Mouse (Mus musculus): ENCODE results near the gene Hemk1.

Gene Hemk1

GRCm38 (mm10) chr9:107338172-107338883 is at the start of gene Hemk1:
TSS of gene Hemk1 (minus strand) at chr9:107338350.
- peak; percentile 90 for DNase-seq (ENCODE audit: low spot score)

- no peak for DNase-seq (ENCODE audit: low spot score)
Observed at GRCm38 (mm10) chr9:107387708-107388107, 49.6 kb upstream of the Hemk1 start.

GRCm38 (mm10) chr9:107386722-107387121 is 48.6 kb upstream of the Hemk1 start:
- DNase-seq (ENCODE audit: low spot score), result no peak

- no peak for DNase-seq (ENCODE audit: low spot score)
Observed at GRCm38 (mm10) chr9:107384396-107384795, 46.2 kb upstream of the Hemk1 start.

GRCm38 (mm10) chr9:107381723-107382122 is 43.6 kb upstream of the Hemk1 start:
- DNase-seq (ENCODE audit: low spot score), result no peak

GRCm38 (mm10) chr9:107377961-107378512 is 39.9 kb upstream of the Hemk1 start:
- no peak for DNase-seq (ENCODE audit: low spot score)

GRCm38 (mm10) chr9:107375451-107375850 is 37.3 kb upstream of the Hemk1 start:
- no peak for DNase-seq (ENCODE audit: low spot score)

GRCm38 (mm10) chr9:107374623-107375022 is 36.5 kb upstream of the Hemk1 start:
- DNase-seq (ENCODE audit: low spot score), result peak; percentile 20

GRCm38 (mm10) chr9:107372441-107372840 is 34.3 kb upstream of the Hemk1 start:
- DNase-seq (ENCODE audit: low spot score), result no peak

GRCm38 (mm10) chr9:107370106-107370463 is 31.9 kb upstream of the Hemk1 start:
- DNase-seq (ENCODE audit: low spot score), result no peak

GRCm38 (mm10) chr9:107369270-107370105 is 31.3 kb upstream of the Hemk1 start:
- DNase-seq (ENCODE audit: low spot score), result no peak

- DNase-seq (ENCODE audit: low spot score), result no peak
Observed at GRCm38 (mm10) chr9:107368302-107368701, 30.2 kb upstream of the Hemk1 start.

- DNase-seq (ENCODE audit: low spot score), result peak; percentile 50
Observed at GRCm38 (mm10) chr9:107366644-107367043, 28.5 kb upstream of the Hemk1 start.

- no peak for DNase-seq (ENCODE audit: low spot score)
Observed at GRCm38 (mm10) chr9:107360989-107361388, 22.8 kb upstream of the Hemk1 start.

- DNase-seq (ENCODE audit: low spot score), result peak; percentile 79
Observed at GRCm38 (mm10) chr9:107357651-107358050, 19.5 kb upstream of the Hemk1 start.

GRCm38 (mm10) chr9:107355870-107356765 is 18.0 kb upstream of the Hemk1 start:
- peak; percentile 76 for DNase-seq (ENCODE audit: low spot score)

GRCm38 (mm10) chr9:107354826-107355225 is 16.7 kb upstream of the Hemk1 start:
- DNase-seq (ENCODE audit: low spot score), result no peak

GRCm38 (mm10) chr9:107349321-107349720 is 11.2 kb upstream of the Hemk1 start:
- DNase-seq (ENCODE audit: low spot score), result no peak

- no peak for DNase-seq (ENCODE audit: low spot score)
Observed at GRCm38 (mm10) chr9:107347586-107348183, 9.5 kb upstream of the Hemk1 start.

- DNase-seq (ENCODE audit: low spot score), result peak; percentile 39
Observed at GRCm38 (mm10) chr9:107346081-107346480, 7.9 kb upstream of the Hemk1 start.

GRCm38 (mm10) chr9:107344027-107344426 is 5.9 kb upstream of the Hemk1 start:
- DNase-seq (ENCODE audit: low spot score), result no peak

Data from MN1 (cell line).